Mouse (Mus musculus) thymus, adult 2 months (tissue): ENCODE results near the gene Zfand3.

ENCODE experiments used
- CTCF ChIP-seq: fragments of 200-500 bp; IDR thresholded peaks from 2 replicates; pipeline ENCODE4 v1.5.1; 2012; ENCODE audit warnings: mild to moderate bottlenecking, control low read depth, low read length, moderate library complexity, borderline replicate concordance; ENCODE audit not compliant: control insufficient read depth, poor library complexity, insufficient read depth; ENCODE audit errors: extremely low read depth
- POLR2A ChIP-seq: fragments of 200-500 bp; IDR thresholded peaks from 2 replicates; pipeline ENCODE4 v1.6.1; 2012; ENCODE audit warnings: mild to moderate bottlenecking, low read length, control low read depth, moderate library complexity; ENCODE audit not compliant: control insufficient read depth, poor library complexity, insufficient read depth; ENCODE audit errors: extremely low read depth

DNA sequence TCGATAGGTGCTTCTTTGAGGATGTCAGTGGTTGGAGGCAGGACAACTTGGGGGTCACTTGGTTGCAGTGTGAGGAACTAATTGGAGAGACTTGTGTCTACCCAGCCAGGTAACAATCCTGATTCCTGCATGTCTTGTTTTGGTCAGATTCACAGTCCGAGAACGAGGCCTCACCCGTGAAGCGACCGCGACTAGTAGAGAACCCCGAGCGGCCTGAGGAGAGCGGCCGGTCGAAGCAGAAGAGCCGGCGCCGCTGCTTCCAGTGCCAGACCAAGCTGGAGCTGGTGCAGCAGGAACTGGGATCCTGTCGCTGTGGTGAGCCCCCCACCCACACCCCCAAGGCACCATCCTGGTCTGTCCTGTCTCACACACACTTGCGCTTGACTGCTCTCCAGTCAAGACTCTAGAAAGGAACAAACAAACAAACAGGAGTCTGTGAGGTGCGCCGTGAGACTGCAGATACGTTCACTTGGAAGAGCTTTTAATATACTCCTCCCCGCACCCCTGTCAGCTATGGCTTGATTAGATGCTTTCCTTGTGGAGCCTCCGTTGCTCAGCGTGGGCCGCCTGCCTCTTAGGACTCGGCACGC is 188.0 kb downstream of the Zfand3 start:
- TF ChIP-seq CTCF (no peak), POLR2A (no peak)
